Comparison of ENCODE assay signal across 20 mouse cellular contexts in genomic region chr13:63778925-63779324, GRCm38 (mm10). TPM values are rescaled to one million over a fixed set of nuclear protein-coding genes. Genes with fewer than 3 reads are reported as not detected.
DNase-seq lines count a peak whose midpoint lies in the region; ATAC-seq and TF ChIP-seq lines count a peak whose summit lies in the region.
"Had no signal": no experiment of that assay in that cellular context is flagged by ENCODE, and none has a peak within 500 bp of the region (broad histone marks: within the 10 kb centered on the region; RNA-seq: fewer than 3 reads in every experiment).

No protein-coding gene starts in this region.

- no peaks in the 10 kb centered on the region for H3K27me3 ChIP-seq in embryonic facial prominence, embryonic 15.5 days
- no peaks in the 10 kb centered on the region for H3K27me3 ChIP-seq in embryonic facial prominence, embryonic 10.5 days (replicated peaks; ENCODE audit: low read depth, poor library complexity, severe bottlenecking)
- no peaks in the 10 kb centered on the region for H3K27me3 ChIP-seq in lung, embryonic 14.5 days (ENCODE audit: insufficient read depth, low read length)
- no peaks in the 10 kb centered on the region for H3K27me3 ChIP-seq in lung, embryonic 16.5 days (ENCODE audit: control insufficient read depth, insufficient read depth, low read depth, low read length)
- H3K27me3 ChIP-seq: CH12.LX; embryonic facial prominence, embryonic 13.5 days; forebrain, embryonic 13.5 days; Patski had no signal

- H3K4me2 ChIP-seq in embryonic facial prominence, embryonic 15.5 days (replicated peaks) = no peak overlapping the region
- no peak overlapping the region for H3K4me2 ChIP-seq in lung, embryonic 14.5 days
- H3K4me2 ChIP-seq in lung, embryonic 16.5 days (ENCODE audit: low read depth, low read length) = no peak overlapping the region
- H3K4me2 ChIP-seq: embryonic facial prominence, embryonic 13.5 days; forebrain, embryonic 13.5 days had no signal

- H3K9ac ChIP-seq in embryonic facial prominence, embryonic 15.5 days = no peak overlapping the region
- no peak overlapping the region for H3K9ac ChIP-seq in lung, embryonic 14.5 days
- H3K9ac ChIP-seq in lung, embryonic 16.5 days (ENCODE audit: low read length) = no peak overlapping the region
- H3K9ac ChIP-seq: embryonic facial prominence, embryonic 13.5 days; forebrain, embryonic 13.5 days had no signal

- H3K4me3 ChIP-seq in embryonic facial prominence, embryonic 15.5 days (replicated peaks) = no peak overlapping the region
- H3K4me3 ChIP-seq in embryonic facial prominence, embryonic 10.5 days = no peak overlapping the region
- no peak overlapping the region for H3K4me3 ChIP-seq in lung, embryonic 14.5 days (ENCODE audit: low read depth, low read length)
- no peak overlapping the region for H3K4me3 ChIP-seq in lung, embryonic 16.5 days (ENCODE audit: low read length)
- H3K4me3 ChIP-seq: embryonic facial prominence, embryonic 13.5 days; forebrain, embryonic 10.5 days; forebrain, embryonic 13.5 days had no signal

- ATAC-seq in embryonic facial prominence, embryonic 15.5 days (ENCODE audit: insufficient number of reproducible peaks, low FRiP score, low TSS enrichment, low read depth) = no peak
- no peak for ATAC-seq in lung, embryonic 14.5 days (ENCODE audit: insufficient read depth)
- peak; percentile 67 for ATAC-seq in lung, embryonic 16.5 days (ENCODE audit: low read depth)
- no peak for ATAC-seq in inflammation-experienced regulatory T-cells, adult 6 months
- ATAC-seq: activated CD4-positive, CD25-positive, alpha-beta regulatory T cell, adult 4 months; CD4-positive, CD25-positive, alpha-beta regulatory T cell, adult 4 months; Patski had no signal

- WGBS in embryonic facial prominence, embryonic 15.5 days = 60% methylated on average over 4 of the region's 4 CpGs
- 91% methylated on average over 4 of the region's 4 CpGs for WGBS in embryonic facial prominence, embryonic 10.5 days
- 62% methylated on average over 4 of the region's 4 CpGs for WGBS in lung, embryonic 14.5 days
- WGBS in lung, embryonic 16.5 days = 45% methylated on average over 4 of the region's 4 CpGs

- no peaks in the 10 kb centered on the region for H3K9me3 ChIP-seq in embryonic facial prominence, embryonic 15.5 days (replicated peaks)
- no peaks in the 10 kb centered on the region for H3K9me3 ChIP-seq in embryonic facial prominence, embryonic 10.5 days
- H3K9me3 ChIP-seq in lung, embryonic 14.5 days (ENCODE audit: low read depth, low read length) = no peaks in the 10 kb centered on the region
- H3K9me3 ChIP-seq in lung, embryonic 16.5 days (ENCODE audit: control insufficient read depth, low read length) = no peaks in the 10 kb centered on the region
- H3K9me3 ChIP-seq: embryonic facial prominence, embryonic 13.5 days; forebrain, embryonic 10.5 days; forebrain, embryonic 13.5 days; G1E had no signal

- peaks cover 11% of the 10 kb centered on the region; the same call in 1 of the 2 replicates for H3K4me1 ChIP-seq in embryonic facial prominence, embryonic 15.5 days
- H3K4me1 ChIP-seq in embryonic facial prominence, embryonic 10.5 days = no peaks in the 10 kb centered on the region
- H3K4me1 ChIP-seq in lung, embryonic 14.5 days (ENCODE audit: insufficient read depth) = 0 out of 2 replicates have a peak, but pooled peaks cover 3% of the 10 kb centered on the region
- peaks cover 6% of the 10 kb centered on the region for H3K4me1 ChIP-seq in lung, embryonic 16.5 days (replicated peaks; ENCODE audit: control insufficient read depth, insufficient read depth, low read length)
- H3K4me1 ChIP-seq: embryonic facial prominence, embryonic 13.5 days; forebrain, embryonic 10.5 days had no signal

- TF ChIP-seq CTCF in lung, embryonic 14.5 days (IDR thresholded peaks at IDR 0.05; ENCODE audit: low read depth) = no peak

- no peaks in the 10 kb centered on the region for H3K36me3 ChIP-seq in embryonic facial prominence, embryonic 15.5 days
- H3K36me3 ChIP-seq in embryonic facial prominence, embryonic 10.5 days (replicated peaks) = no peaks in the 10 kb centered on the region
- H3K36me3 ChIP-seq in lung, embryonic 14.5 days (ENCODE audit: insufficient read depth) = no peaks in the 10 kb centered on the region
- no peaks in the 10 kb centered on the region for H3K36me3 ChIP-seq in lung, embryonic 16.5 days (ENCODE audit: control insufficient read depth, insufficient read depth, low read length)
- H3K36me3 ChIP-seq: embryonic facial prominence, embryonic 13.5 days; forebrain, embryonic 10.5 days; G1E had no signal

- no peak for DNase-seq in embryonic facial prominence, embryonic 10.5 days (ENCODE audit: low spot score)
- peak; percentile 35 for DNase-seq in lung, embryonic 14.5 days
- no peak for DNase-seq in lung, postnatal 10 days
- DNase-seq in lung, postnatal 36 days = no peak
- peak; percentile 77 for DNase-seq in fat pad, adult 2 months (ENCODE audit: extremely low read depth, low read depth, low spot score)
- DNase-seq: adrenal gland, adult 8-10 months; adrenal gland, postnatal 14 days; adrenal gland, postnatal 36 days; B cell, adult 2 months had no signal

- peak overlapping the region; percentile 34; the same call in 1 of the 2 replicates for H3K27ac ChIP-seq in embryonic facial prominence, embryonic 15.5 days (replicated peaks)
- no peak overlapping the region for H3K27ac ChIP-seq in embryonic facial prominence, embryonic 10.5 days (replicated peaks)
- no peak overlapping the region for H3K27ac ChIP-seq in lung, embryonic 14.5 days (ENCODE audit: low read depth)
- peak overlapping the region; percentile 73; the same call in 1 of the 2 replicates for H3K27ac ChIP-seq in lung, embryonic 16.5 days (ENCODE audit: low read length)
- H3K27ac ChIP-seq: forebrain, embryonic 10.5 days; forebrain, embryonic 13.5 days had no signal

RNA-seq across cellular contexts. Expression of gene Ercc6l2, which starts 36.1 kb away (rescaled TPM):
- polyA plus RNA-seq in embryonic facial prominence, embryonic 15.5 days (2015; fragmentation: Nextera tagmentation; extraction: Ambion mirVana) = 22.2 and 25.0 TPM in 2 replicates
- 19.8 and 24.4 TPM in 2 replicates for polyA plus RNA-seq in embryonic facial prominence, embryonic 10.5 days (2016; fragmentation: Nextera tagmentation; extraction: Ambion mirVana)
- 32.1 and 33.0 TPM in 2 replicates for polyA plus RNA-seq in lung, embryonic 14.5 days (2014; fragmentation: Nextera tagmentation; extraction: Ambion mirVana)
- polyA plus RNA-seq in lung, embryonic 16.5 days (2015; fragmentation: Nextera tagmentation; extraction: Ambion mirVana) = 26.0 and 27.4 TPM in 2 replicates
- 10 to 100 TPM; 17.9 to 32.3 (median 21.1) TPM for polyA plus RNA-seq in inflammation-experienced regulatory T-cells, adult 6 months (2017; shearing (Covaris generic))

Comparison
In these comparisons a context has a peak if more than half of its experiments do, and no peak if none do; other contexts are left out.
1. H3K27ac ChIP-seq: peak in embryonic facial prominence, embryonic 15.5 days (single experiment) and lung, embryonic 16.5 days (single experiment); none in embryonic facial prominence, embryonic 10.5 days (single experiment) and lung, embryonic 14.5 days (single experiment).
2. DNase-seq: peak in lung, embryonic 14.5 days (single experiment) and fat pad, adult 2 months (single experiment); none in embryonic facial prominence, embryonic 10.5 days (single experiment), lung, postnatal 10 days (single experiment) and lung, postnatal 36 days (single experiment).